Mouse (Mus musculus) 3T3-L1 (cell line): ENCODE data around the gene Arrb1.

Experiments
- DNase-seq: peaks from one replicate; pipeline ENCODE4 v3.0.0-alpha.2; 2015; ENCODE audit warnings: low read depth, low spot score

Gene Arrb1

GRCm38 (mm10) chr7:99627366-99627765 lies 92.1 kb downstream of the Arrb1 start:
- no peak for DNase-seq

- DNase-seq = peak; percentile 49
These were observed 97.0 kb downstream of the Arrb1 start for GRCm38 (mm10) chr7:99632286-99632685.

GRCm38 (mm10) chr7:99633966-99634665 lies 98.8 kb downstream of the Arrb1 start:
- DNase-seq = no peak

- no peak for DNase-seq
These were observed 106.0 kb downstream of the Arrb1 start for GRCm38 (mm10) chr7:99641245-99641644.

- no peak for DNase-seq
These were observed 106.8 kb downstream of the Arrb1 start for GRCm38 (mm10) chr7:99642078-99642477.

- DNase-seq = no peak
These were observed 109.4 kb downstream of the Arrb1 start for GRCm38 (mm10) chr7:99644701-99645100.

GRCm38 (mm10) chr7:99648623-99649022 lies 113.4 kb downstream of the Arrb1 start:
- DNase-seq = peak; percentile 58

GRCm38 (mm10) chr7:99649585-99649984 lies 114.3 kb downstream of the Arrb1 start:
- no peak for DNase-seq

- DNase-seq = no peak
These were observed 119.0 kb downstream of the Arrb1 start for GRCm38 (mm10) chr7:99654244-99654643.
